Mouse (Mus musculus) MEL (cell line): ENCODE measurements at regions not wholly inside any gene's neighbourhood (a gene's known extent, or its start where the extent isn't known, plus 50 kb on each side); places are given as distances from the start of the nearest gene placed in this dataset.

Source experiments
- DNase-seq: peaks from one replicate; pipeline ENCODE4 v3.0.0; 2011; ENCODE audit warnings: low read depth, low spot score
- H3K27ac ChIP-seq: 2 replicates; pipeline ENCODE4 v1.5.1; 2012; ENCODE audit warnings: low read depth, mild to moderate bottlenecking, control low read depth, low read length, moderate library complexity; ENCODE audit not compliant: control insufficient read depth
- H3K27me3 ChIP-seq, 2 experiments: fragments of 150-350 bp in 1 of 2; sonication (generic) in 1 of 2; 2 replicates each; pipeline ENCODE4 v1.6.1; 2012; ENCODE audit warnings: low read length in 2 of 2, mild to moderate bottlenecking in 2 of 2, improper control_type of control experiment in 1 of 2, moderate library complexity in 1 of 2; ENCODE audit not compliant: insufficient read depth in 2 of 2, control insufficient read depth in 1 of 2
- H3K36me3 ChIP-seq, 2 experiments: 2 replicates each; pipeline ENCODE4 v1.6.1; 2012 to 2014; ENCODE audit warnings: low read length in 2 of 2, improper control_type of control experiment in 1 of 2, inconsistent platforms in 1 of 2, mild to moderate bottlenecking in 1 of 2; ENCODE audit not compliant: insufficient read depth in 2 of 2, control insufficient read depth in 1 of 2
- H3K4me1 ChIP-seq, 2 experiments: fragments of 150-350 bp in 1 of 2; sonication (generic) in 1 of 2; 2 replicates each; pipeline ENCODE4 v1.6.1; 2012; ENCODE audit warnings: low read length in 2 of 2, improper control_type of control experiment in 1 of 2, mild to moderate bottlenecking in 1 of 2; ENCODE audit not compliant: insufficient read depth in 2 of 2, control insufficient read depth in 1 of 2
- H3K4me3 ChIP-seq, 2 experiments: fragments of 150-350 bp in 1 of 2; sonication (generic) in 1 of 2; 2 replicates each; pipeline ENCODE4 v1.5.1; 2012; ENCODE audit warnings: low read depth in 2 of 2, low read length in 2 of 2, mild to moderate bottlenecking in 2 of 2, moderate library complexity in 2 of 2, control low read depth in 1 of 2, improper control_type of control experiment in 1 of 2; ENCODE audit not compliant: control insufficient read depth in 1 of 2, insufficient read depth in 1 of 2
- H3K79me2 ChIP-seq: 2 replicates; pipeline ENCODE4 v1.6.1; 2012; ENCODE audit warnings: mild to moderate bottlenecking, low read length, moderate library complexity; ENCODE audit not compliant: control insufficient read depth, poor library complexity, insufficient read depth
- H3K9ac ChIP-seq: 2 replicates; pipeline ENCODE4 v1.6.1; 2012; ENCODE audit warnings: low read depth, mild to moderate bottlenecking, control low read depth, low read length, moderate library complexity; ENCODE audit not compliant: control insufficient read depth, poor library complexity, severe bottlenecking
- H3K9me3 ChIP-seq: fragments of 150-350 bp; sonication (generic); replicated peaks from 2 replicates; pipeline ENCODE4 v1.6.1; 2012; ENCODE audit warnings: mild to moderate bottlenecking, low read length, improper control_type of control experiment, moderate library complexity; ENCODE audit not compliant: insufficient read depth
- BHLHE40 ChIP-seq: IDR thresholded peaks from 2 replicates; pipeline ENCODE4 v1.6.1; 2012; ENCODE audit warnings: low read depth, mild to moderate bottlenecking, inconsistent platforms, low read length, improper control_type of control experiment, borderline replicate concordance
- CHD2 ChIP-seq: IDR thresholded peaks from 2 replicates; pipeline ENCODE4 v1.6.1; 2011; ENCODE audit warnings: low read length, improper control_type of control experiment
- CTCF ChIP-seq, 3 experiments: IDR thresholded peaks in 2 of 3; conservative IDR thresholded peaks in 1 of 3; 2 replicates each; pipeline ENCODE4 v1.5.1; 2011 to 2012; ENCODE audit warnings: low read length in 3 of 3, low read depth in 2 of 3, mild to moderate bottlenecking in 2 of 3, improper control_type of control experiment in 1 of 3, inconsistent platforms in 1 of 3, mixed read lengths in 1 of 3, moderate library complexity in 1 of 3; ENCODE audit not compliant: control insufficient read depth in 1 of 3, insufficient read depth in 1 of 3, poor library complexity in 1 of 3, severe bottlenecking in 1 of 3
- E2F4 ChIP-seq: IDR thresholded peaks from 2 replicates; pipeline ENCODE4 v1.6.1; 2011; ENCODE audit warnings: low read depth, low read length, improper control_type of control experiment, borderline replicate concordance
- ELF1 ChIP-seq: IDR thresholded peaks from 2 replicates; pipeline ENCODE4 v1.6.1; 2014; ENCODE audit warnings: low read depth, mild to moderate bottlenecking, inconsistent platforms, low read length, improper control_type of control experiment, moderate library complexity
- GABPA ChIP-seq: IDR thresholded peaks from 2 replicates; pipeline ENCODE4 v1.6.1; 2012; ENCODE audit warnings: low read depth, mild to moderate bottlenecking, inconsistent platforms, low read length, improper control_type of control experiment, moderate library complexity
- GATA1 ChIP-seq: IDR thresholded peaks from 2 replicates; pipeline ENCODE4 v1.6.1; 2011; ENCODE audit warnings: low read depth, low read length, improper control_type of control experiment
- KAT2A ChIP-seq: conservative IDR thresholded peaks from 2 replicates; pipeline ENCODE4 v1.6.1; 2012; ENCODE audit warnings: low read depth, low read length, improper control_type of control experiment, inconsistent platforms
- MAFK ChIP-seq: IDR thresholded peaks from 2 replicates; pipeline ENCODE4 v1.6.1; 2011; ENCODE audit warnings: low read depth, mild to moderate bottlenecking, low read length, improper control_type of control experiment, borderline replicate concordance
- MAX ChIP-seq: IDR thresholded peaks from 2 replicates; pipeline ENCODE4 v1.6.1; 2011; ENCODE audit warnings: low read length, improper control_type of control experiment
- MAZ ChIP-seq: IDR thresholded peaks from 2 replicates; pipeline ENCODE4 v1.6.1; 2012; ENCODE audit warnings: low read depth, mild to moderate bottlenecking, inconsistent platforms, low read length, improper control_type of control experiment
- MXI1 ChIP-seq: IDR thresholded peaks from 2 replicates; pipeline ENCODE4 v1.6.1; 2011; ENCODE audit warnings: mild to moderate bottlenecking, low read depth, low read length, improper control_type of control experiment
- MYB ChIP-seq: IDR thresholded peaks from 2 replicates; pipeline ENCODE4 v1.6.1; 2011; ENCODE audit warnings: mild to moderate bottlenecking, low read depth, low read length, improper control_type of control experiment
- MYC ChIP-seq: IDR thresholded peaks from 2 replicates; pipeline ENCODE4 v1.6.1; 2011; ENCODE audit warnings: low read depth, mild to moderate bottlenecking, low read length, improper control_type of control experiment, moderate library complexity
- POLR2A ChIP-seq, 2 experiments: IDR thresholded peaks; 2 replicates each; pipeline ENCODE4 v1.6.1; 2011 to 2012; ENCODE audit warnings: low read length in 2 of 2, mild to moderate bottlenecking in 2 of 2, control low read depth in 1 of 2, improper control_type of control experiment in 1 of 2, low read depth in 1 of 2, moderate library complexity in 1 of 2; ENCODE audit not compliant: control insufficient read depth in 1 of 2, insufficient read depth in 1 of 2, poor library complexity in 1 of 2
- POLR2AphosphoS5 ChIP-seq: IDR thresholded peaks from 2 replicates; pipeline ENCODE4 v1.6.1; 2012; ENCODE audit warnings: low read depth, borderline replicate concordance, mild to moderate bottlenecking, inconsistent platforms, low read length, moderate library complexity, mixed read lengths
- RCOR1 ChIP-seq: IDR thresholded peaks from 2 replicates; pipeline ENCODE4 v1.6.1; 2012; ENCODE audit warnings: low read depth, mild to moderate bottlenecking, inconsistent platforms, low read length, improper control_type of control experiment
- SMC3 ChIP-seq: IDR thresholded peaks from 2 replicates; pipeline ENCODE4 v1.6.1; 2011; ENCODE audit warnings: low read depth, low read length, improper control_type of control experiment
- TAL1 ChIP-seq: IDR thresholded peaks from 2 replicates; pipeline ENCODE4 v1.6.1; 2012; ENCODE audit warnings: mild to moderate bottlenecking, inconsistent platforms, low read length, moderate library complexity, mixed read lengths
- TBP ChIP-seq: IDR thresholded peaks from 2 replicates; pipeline ENCODE4 v1.8.0; 2011; ENCODE audit warnings: low read depth, low read length, improper control_type of control experiment
- TCF12 ChIP-seq: IDR thresholded peaks from 2 replicates; pipeline ENCODE4 v1.6.1; 2014; ENCODE audit warnings: low read depth, mild to moderate bottlenecking, inconsistent platforms, low read length, improper control_type of control experiment, moderate library complexity
- UBTF ChIP-seq: IDR thresholded peaks from 2 replicates; pipeline ENCODE4 v1.6.1; 2012; ENCODE audit warnings: low read depth, mild to moderate bottlenecking, inconsistent platforms, low read length, improper control_type of control experiment, moderate library complexity, borderline replicate concordance; ENCODE audit not compliant: insufficient read depth
- USF1 ChIP-seq: IDR thresholded peaks from 2 replicates; pipeline ENCODE4 v1.6.1; 2014; ENCODE audit warnings: low read depth, mild to moderate bottlenecking, inconsistent platforms, low read length, improper control_type of control experiment, moderate library complexity
- ZC3H11A ChIP-seq: IDR thresholded peaks from 2 replicates; pipeline ENCODE4 v1.6.1; 2012; ENCODE audit warnings: low read depth, mild to moderate bottlenecking, inconsistent platforms, low read length, improper control_type of control experiment
- ZKSCAN1 ChIP-seq: IDR thresholded peaks from 2 replicates; pipeline ENCODE4 v1.6.1; 2012; ENCODE audit warnings: low read depth, mild to moderate bottlenecking, inconsistent platforms, low read length, improper control_type of control experiment, moderate library complexity
- ZMIZ1 ChIP-seq: IDR thresholded peaks from 2 replicates; pipeline ENCODE4 v1.6.1; 2012; ENCODE audit warnings: low read depth, mild to moderate bottlenecking, inconsistent platforms, low read length, improper control_type of control experiment, moderate library complexity
- ZNF384 ChIP-seq: IDR thresholded peaks from 2 replicates; pipeline ENCODE4 v1.6.1; 2012; ENCODE audit warnings: low read depth, mild to moderate bottlenecking, inconsistent platforms, low read length, improper control_type of control experiment

DNA sequence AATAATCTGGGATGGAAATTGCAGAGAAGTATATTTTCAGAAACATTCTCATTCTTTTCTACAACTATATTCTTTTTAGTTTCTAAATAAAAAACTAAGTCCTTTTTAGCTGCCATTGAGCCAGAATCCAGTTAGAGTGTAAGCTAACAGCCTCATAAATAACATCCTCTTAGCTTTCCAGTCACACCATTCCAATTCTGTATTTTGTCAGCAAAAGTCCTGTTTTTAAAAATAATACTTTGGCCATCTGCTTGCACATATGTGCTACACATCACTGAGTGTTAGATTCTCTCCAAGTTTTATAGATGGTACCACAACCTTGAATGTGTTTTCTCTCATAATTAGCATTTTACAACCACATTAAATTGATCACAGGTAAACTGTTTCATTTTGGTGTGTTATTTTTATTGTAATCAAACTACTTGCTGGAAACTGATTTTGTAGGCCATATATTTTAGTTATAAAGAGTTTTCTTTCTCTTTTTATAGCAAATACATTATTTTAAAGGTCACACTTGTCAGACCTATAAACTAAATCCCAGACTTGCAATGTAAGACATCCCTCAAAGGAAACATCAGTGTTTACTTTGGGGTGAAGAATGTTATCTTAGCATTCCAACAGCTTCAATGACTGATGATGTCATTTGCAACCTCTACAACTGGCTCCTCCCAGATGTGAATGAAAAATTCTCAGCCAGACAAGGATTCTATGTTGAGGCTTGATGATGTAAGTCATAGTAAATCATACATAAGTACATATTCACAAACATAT is 1878.9 kb upstream of the Flrt2 start:
- H3K9me3 ChIP-seq: no peaks in the 10 kb centered on the region
- no peak overlapping the region for H3K27ac ChIP-seq
- H3K4me3 ChIP-seq: no peak overlapping the region
- no peaks in the 10 kb centered on the region for H3K79me2 ChIP-seq
- no peak overlapping the region for H3K9ac ChIP-seq
- H3K4me1 ChIP-seq: no peaks in the 10 kb centered on the region
- no peak for DNase-seq
- H3K36me3 ChIP-seq: no peaks in the 10 kb centered on the region
- TF ChIP-seq MYC (no peak), KAT2A (no peak), TCF12 (no peak), SMC3 (no peak), ELF1 (no peak), MAZ (no peak), BHLHE40 (no peak), ZKSCAN1 (no peak), ZMIZ1 (no peak), TBP (no peak), ZC3H11A (no peak), MAFK (no peak), POLR2A (IDR thresholded peaks at IDR 0.05; ENCODE audit: control insufficient read depth in 1 of 2, insufficient read depth in 1 of 2, low read depth in 1 of 2, low read length in 2 of 2, poor library complexity in 1 of 2) (no peak), MAX (no peak), USF1 (no peak), GABPA (no peak), E2F4 (no peak)
- H3K27me3 ChIP-seq: no peaks in the 10 kb centered on the region

DNA sequence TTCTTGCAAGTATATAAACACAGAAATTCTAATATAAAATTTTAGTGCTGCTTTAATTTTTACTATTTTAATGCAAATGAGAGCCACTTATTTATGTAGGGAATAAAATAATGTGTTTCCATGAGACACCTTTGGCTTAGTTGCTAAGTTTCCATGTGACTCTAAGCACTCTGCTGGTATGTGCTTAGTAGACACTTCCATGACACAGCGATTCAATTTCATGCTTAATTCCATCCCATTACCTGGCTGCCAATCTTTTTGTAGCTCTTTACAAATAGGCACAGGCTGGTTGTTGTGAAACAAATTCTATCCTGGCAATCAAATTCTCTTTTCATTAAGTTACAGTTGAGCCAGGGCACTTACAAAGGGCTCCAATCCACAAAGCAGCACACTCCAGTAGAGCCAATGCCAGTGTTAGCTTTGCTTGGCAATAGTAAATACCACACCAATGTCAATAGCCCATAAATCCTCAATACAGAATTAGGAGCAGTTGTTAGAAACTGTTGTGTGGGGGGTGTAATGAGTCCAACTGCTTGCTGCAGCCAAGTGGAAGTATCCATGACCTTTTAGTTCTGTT is 1841.0 kb upstream of the Flrt2 start:
- H3K9me3 ChIP-seq: no peaks in the 10 kb centered on the region
- H3K4me1 ChIP-seq: no peaks in the 10 kb centered on the region
- TF ChIP-seq POLR2AphosphoS5 (no peak), MAX (no peak), CTCF (IDR thresholded peaks at IDR 0.05 in 2 of 3, conservative IDR thresholded peaks at IDR 0.05 in 1 of 3; ENCODE audit: control insufficient read depth in 1 of 3, insufficient read depth in 1 of 3, low read depth in 2 of 3, low read length in 3 of 3, poor library complexity in 1 of 3, severe bottlenecking in 1 of 3) (no peak), ZKSCAN1 (no peak), TCF12 (no peak), ZMIZ1 (no peak), UBTF (no peak), GATA1 (no peak), POLR2A (IDR thresholded peaks at IDR 0.05; ENCODE audit: control insufficient read depth in 1 of 2, insufficient read depth in 1 of 2, low read depth in 1 of 2, low read length in 2 of 2, poor library complexity in 1 of 2) (no peak), ZC3H11A (no peak), RCOR1 (no peak), MYB (no peak), TAL1 (no peak), MXI1 (no peak), MAFK (no peak), ZNF384 (no peak), CHD2 (no peak), GABPA (no peak), MYC (no peak), ELF1 (no peak)
- TF ChIP-seq, all 39 proteins: peak for 0
- no peak for DNase-seq
- no peak overlapping the region for H3K9ac ChIP-seq
- H3K79me2 ChIP-seq: no peaks in the 10 kb centered on the region
- H3K36me3 ChIP-seq: no peaks in the 10 kb centered on the region
- no peak overlapping the region for H3K27ac ChIP-seq
- no peak overlapping the region for H3K4me3 ChIP-seq
- no peaks in the 10 kb centered on the region for H3K27me3 ChIP-seq
